Mouse (Mus musculus): ENCODE measurements around the gene Psenen.

DNA sequence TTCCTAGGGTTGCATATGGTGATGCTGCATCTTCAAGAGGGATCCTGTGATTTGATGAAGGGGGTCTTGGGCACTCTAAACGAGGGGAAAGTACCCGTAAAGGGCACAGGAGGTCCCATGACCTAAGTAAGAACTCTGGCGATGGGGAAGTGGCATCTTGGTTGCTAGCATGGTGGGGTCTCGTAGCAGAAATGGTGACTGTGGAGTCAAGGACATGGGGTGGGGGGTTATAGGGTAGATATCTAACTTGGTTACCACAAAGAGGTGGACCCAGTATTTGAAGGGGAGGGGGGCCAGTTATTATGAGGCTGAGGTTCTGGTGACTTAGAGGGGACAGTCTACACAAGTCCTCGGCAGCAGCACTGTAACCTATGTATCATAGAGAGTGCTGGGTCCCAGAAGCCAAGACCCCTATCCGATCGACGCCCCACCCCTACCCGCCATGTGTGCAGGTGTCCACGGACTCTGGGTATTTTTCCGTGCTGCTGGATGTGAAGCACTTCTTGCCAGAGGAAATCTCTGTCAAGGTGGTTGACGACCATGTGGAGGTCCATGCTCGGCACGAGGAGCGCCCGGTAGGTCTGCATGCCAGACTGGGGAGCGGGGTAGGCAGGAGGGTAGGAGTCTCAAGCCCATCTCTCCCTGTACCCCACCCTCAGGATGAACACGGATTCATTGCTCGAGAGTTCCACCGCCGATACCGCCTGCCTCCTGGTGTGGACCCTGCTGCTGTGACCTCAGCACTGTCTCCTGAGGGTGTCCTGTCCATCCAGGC lies 9.4 kb downstream of the Psenen start:
- TF ChIP-seq POLR2A (IDR thresholded peaks at IDR 0.05; ENCODE audit: low read depth, low read length) (no peak), CTCF (IDR thresholded peaks at IDR 0.05; ENCODE audit: extremely low read depth, insufficient read length, insufficient replicate concordance, low read depth, low read length) (no peak)
